Mouse (Mus musculus) adrenal gland, postnatal 14 days (tissue): Measurements from ENCODE around the gene Bin2. TPM values are rescaled to one million over a fixed set of nuclear protein-coding genes. Genes with fewer than 3 reads are reported as not detected.
A peak's percentile ranks its signal among the peaks of the same experiment; 100 is the strongest.

Experiments
- DNase-seq: peaks from one replicate; pipeline ENCODE4 v3.0.0; 2021; ENCODE audit warnings: mixed read lengths
- microRNA-seq, 2 experiments: library from miRNA; unstranded; fragments of <30 nt; microRNA quantifications; one replicate each; pipeline ENCODE4 v1.2.0; 2021
- total RNA-seq: library from RNA; stranded (reverse); gene quantifications from 2 replicates; pipeline ENCODE4 v1.2.3, GENCODE M21; 2021

Gene Bin2
- total RNA-seq, 1 experiment from 2014 or later, result 3.6 TPM

DNA sequence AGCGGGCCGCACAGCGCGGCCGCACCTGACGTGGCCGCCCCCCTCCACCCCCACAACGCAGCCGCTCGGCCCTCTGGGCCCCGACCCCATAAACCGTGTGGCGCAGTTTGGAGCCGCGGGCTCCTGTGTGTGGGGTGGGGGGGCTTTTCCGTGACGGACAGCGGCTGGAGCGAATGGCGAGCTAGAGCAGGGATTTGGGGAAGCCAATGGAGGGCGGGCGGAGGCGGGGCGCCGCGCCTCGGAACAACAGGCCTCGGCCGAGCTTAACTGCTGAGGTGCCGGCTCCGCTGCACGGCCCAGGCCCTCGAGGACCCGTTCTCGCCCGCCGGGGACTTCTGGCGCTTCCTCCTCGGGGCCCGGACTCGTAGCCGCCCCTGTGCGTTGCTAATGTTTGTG is 53.5 kb downstream of the Bin2 start:
- DNase-seq, result peak; percentile 97

DNA sequence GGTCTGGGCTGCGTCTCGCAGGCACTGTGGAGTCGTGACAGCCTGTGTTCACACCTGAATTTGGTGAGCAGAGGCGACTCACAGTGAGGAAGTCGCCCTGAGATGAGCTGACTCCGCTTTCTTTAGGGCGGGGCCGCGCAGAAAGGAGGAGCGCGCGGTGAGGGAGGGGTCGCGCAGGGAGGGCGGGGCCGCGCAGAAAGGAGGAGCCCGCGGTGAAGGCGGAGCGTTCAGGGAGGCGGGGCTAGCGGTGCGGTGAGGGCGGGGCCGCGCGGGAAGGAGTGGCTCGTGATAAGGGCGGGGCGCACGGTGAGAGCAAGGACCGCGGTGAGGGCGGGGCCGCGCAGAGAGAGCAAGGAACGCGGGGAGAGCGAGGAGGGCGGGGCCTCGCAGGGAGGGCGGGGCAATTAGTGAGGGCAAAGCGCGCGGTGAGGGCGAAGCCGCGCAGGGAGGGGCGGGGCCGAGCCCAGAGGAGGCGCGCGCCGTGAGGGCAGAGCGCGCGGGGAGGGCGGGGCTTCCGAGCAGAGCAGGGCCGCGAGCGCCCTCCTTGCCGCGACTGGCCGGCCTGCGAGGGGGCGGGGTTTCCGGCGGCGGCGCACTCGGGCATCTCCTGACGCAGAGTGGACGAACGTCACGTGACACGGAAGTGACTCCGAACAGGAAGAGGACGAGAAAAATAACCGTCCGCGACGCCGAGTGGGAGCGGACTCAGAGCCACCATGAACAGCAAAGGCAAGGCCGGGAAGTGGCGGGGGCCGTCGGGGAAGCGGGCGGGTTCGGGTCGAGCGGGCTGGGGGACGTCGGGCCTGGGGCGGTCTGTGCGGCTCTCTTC is 54.1 kb downstream of the Bin2 start, which contains the start of gene Dazap2:
Dazap2 (plus strand) TSS at position 354 of the 829 bp plus-strand sequence.
- DNase-seq, result peak; percentile 100

DNA sequence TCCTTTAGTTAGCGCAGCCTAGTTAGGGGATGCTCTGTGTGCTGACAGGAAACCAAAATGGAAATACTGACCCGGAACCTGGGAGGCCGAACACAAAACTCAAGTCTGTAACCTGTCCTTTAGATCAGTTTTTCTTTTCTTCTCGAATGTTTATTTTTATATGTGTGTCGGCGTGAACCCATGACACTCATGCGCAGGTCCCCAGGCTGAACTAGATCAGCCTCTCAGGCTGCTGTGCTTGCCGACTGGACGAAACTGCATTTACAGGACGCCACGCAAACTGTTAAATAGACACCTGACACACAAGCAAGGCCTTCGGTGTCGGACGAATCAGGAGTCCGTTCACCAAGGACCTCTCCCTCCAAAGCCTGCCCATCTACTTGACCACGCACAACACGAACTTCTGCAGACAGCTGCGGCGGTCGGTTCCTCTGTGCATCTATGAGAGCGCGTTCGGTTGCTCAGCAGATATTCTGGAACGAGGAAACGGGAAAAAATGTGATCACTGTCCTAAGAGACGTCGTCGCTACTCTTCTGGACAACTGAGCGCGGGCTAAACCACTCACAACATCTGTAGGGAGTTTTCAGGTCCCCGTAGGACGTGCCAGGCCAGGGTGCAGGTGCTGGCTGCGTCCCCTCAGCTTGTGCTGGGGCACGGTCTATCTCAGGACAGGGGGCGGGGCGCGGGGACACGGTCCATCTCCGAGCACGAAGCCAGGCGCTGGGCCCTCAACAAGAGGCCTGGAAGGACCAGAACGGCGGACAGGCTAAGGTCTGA is 54.9 kb downstream of the Bin2 start:
- DNase-seq, result peak; percentile 60

DNA sequence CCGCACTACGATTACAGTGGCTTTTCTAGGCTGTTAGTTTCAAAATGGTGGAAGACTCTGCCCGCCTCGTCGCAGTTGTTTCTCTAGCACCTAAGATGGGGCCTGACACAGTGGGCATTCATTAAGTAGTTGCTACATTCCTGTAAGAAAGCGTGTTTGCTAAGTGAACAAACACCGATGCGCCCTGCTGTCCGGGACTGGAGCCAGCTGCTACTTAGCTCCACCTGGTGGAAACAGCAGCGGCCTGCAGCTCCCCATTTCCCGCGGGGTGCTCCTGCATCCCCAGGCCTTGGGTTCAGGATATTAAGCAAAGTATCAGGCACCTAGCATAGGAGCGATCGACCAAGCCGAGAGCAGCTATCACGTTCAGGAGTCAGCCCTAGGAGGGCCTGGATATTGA is 55.8 kb downstream of the Bin2 start:
- peak; percentile 86 for DNase-seq

DNA sequence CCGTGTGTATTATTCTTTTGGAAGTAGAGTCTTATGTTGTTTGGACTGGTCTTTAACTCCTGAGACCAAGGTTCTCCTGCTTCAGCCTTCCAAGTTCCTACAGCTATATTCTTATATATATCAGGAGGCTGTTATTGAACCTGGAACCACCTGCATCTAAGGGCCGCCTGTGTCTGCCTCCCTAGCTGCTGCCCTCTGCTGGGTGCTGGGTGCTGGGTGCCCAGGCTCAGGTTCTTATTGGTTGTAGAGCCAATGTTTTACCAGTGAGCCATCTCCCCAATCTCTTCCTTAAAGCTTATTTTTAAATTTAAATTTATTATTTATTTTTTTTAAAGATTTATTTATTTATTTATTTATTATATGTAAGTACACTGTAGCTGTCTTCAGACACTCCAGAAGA is 56.9 kb downstream of the Bin2 start:
- DNase-seq, result peak; percentile 59

DNA sequence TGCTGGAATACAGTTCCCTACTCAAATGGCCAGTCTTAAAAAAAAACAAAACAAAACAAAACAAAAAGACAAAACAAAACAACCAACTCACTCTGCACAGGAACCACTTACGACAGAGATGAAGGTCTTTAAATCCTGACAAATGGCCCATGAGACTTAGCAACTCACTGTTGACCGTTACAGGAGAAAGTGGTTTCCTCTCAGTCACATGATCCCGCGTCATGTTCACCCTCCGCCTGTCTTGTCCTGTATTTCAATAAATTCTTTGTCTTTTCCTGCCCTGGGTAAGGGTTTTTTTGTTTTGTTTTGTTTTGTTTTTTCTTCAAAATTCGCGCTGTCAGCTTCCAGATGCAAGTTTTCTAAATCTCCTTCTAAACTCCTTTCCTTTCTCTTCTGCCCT is 57.4 kb downstream of the Bin2 start:
- DNase-seq, result no peak

DNA sequence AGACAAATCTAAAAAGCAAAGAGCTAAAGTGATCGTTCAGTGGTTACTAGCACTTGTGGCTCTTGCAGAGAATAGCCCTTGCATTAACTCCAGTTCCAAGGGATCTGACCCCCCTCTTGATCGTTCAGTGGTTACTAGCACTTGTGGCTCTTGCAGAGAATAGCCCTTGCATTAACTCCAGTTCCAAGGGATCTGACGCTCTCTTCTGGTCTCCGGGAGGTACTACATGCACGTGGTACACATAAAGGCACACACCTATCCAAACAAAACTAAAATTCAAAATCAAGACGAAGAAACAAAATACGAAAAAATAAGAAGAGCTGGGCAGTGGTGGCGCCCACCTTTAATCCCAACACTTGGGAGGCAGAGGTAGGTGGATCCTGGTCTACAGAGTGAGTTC is 62.7 kb downstream of the Bin2 start:
- DNase-seq, result peak; percentile 52

DNA sequence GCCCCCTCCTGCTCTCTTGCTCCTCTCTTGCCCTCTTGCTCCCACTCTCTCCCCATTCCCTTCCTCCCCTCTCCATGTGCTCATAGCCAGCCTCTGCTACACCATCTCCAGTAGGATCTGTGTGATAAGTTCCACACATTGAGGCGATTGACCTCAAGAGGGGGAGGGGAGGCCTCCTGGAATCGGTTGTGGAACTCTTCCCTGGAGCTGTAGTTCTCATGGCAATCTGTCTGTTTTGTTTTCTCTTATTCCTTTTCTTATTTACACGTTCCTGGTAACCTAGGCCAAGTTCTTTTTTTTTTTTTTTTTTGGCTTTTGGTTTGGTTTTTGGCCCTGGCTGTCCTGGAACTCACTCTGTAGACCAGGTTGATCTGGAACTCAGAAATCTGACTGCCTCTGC is 67.7 kb downstream of the Bin2 start:
- no peak for DNase-seq

DNA sequence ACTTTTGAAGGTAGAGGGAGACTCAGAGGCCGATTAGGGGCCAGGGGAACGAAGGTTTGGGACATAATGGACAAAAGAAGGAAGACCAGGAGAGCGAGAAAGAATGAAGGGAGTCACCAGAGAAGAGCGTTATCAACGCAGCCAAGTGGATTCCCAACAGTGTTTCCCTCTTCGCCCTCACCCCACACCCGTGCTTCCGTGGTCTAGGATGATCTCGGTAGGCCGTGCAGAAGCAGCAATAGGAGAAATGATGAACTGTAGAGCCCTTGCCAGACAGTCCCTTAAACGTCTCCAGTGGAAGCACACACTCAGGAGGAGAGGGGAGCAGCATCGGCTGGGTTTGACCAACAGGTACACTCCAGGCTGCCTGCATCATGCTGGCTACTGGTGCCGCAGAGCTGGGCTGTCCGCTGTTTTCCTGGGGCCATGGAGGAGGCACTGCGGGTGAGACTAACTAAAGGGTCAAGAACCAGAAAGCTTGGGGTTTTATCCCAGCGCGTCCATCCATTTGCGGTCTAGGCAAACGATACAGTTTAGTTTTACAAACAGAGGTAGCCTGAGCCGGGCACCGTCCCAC is 68.6 kb downstream of the Bin2 start:
- DNase-seq, result no peak

DNA sequence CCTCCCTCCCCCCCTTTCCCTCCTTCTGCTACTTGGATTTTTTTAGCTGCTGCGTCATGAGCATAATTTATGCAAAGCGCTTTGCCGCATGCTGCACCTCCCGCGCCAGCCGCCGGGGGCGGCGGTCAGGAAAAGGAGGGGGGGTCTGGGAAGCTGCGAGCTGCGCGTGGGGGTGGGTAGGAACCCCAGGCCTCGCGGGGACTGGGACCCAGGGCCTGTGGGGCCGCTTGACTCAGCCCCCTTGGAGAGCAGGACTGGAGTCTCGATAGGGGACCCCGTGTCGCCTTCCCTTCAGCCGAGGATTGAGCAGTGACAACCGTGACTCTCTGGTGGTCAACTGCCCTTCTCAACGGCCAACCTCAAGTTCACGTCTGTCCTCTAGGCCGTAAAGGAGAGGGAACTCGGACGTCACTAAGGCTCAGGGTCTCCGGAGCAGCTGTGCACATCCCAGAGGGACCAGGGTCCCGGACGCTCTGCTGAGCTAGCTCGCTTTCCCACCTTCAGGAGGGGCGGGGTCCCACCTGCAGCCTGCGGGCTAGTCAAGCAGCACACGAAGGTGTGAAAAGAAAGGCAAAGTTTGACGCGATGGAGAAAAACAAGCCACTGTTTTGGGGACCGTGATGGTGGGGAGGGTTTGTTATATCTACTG is 69.2 kb downstream of the Bin2 start:
- peak; percentile 91 for DNase-seq

DNA sequence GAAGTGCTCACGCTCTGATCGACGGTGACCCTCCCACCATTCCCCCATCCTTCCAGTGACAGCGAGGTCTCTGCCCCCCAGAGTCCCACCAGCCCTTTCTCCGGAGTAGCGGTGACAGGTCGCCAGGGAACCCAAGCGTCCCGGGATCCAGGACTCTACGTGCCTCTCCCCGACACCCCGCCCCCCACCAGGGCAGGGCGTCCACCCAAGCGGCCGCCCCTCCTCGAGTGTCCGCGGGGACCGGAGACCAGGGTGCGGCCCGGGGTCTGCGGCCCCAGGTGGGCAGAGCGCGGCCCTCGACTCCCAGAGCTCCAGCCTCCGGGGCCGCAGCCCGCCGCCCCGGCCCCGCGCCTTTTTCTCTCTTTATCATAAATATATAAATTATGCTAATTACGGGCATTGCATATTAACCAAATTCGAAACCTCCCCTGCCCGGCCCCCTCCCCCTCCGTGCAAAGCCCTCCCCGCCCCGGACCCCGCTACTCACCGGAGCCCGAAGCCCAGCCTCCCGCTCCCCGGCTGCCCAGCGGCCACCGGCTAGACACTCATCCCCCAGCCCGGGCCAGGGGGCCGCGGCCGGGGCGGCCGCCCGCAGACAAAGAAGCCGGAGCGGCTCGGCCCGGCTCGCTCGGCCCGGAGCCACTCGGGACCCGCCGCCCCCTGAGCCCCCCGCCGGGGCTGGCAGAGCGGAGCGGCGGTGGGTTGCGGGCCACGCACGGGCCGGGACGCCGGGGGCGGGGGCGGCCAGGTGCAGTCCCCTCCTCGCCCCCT is 69.9 kb downstream of the Bin2 start, which contains the start of gene Pou6f1:
Pou6f1 (minus strand) TSS at position 709 of the 771 bp plus-strand sequence.
- DNase-seq, result peak; percentile 78

DNA sequence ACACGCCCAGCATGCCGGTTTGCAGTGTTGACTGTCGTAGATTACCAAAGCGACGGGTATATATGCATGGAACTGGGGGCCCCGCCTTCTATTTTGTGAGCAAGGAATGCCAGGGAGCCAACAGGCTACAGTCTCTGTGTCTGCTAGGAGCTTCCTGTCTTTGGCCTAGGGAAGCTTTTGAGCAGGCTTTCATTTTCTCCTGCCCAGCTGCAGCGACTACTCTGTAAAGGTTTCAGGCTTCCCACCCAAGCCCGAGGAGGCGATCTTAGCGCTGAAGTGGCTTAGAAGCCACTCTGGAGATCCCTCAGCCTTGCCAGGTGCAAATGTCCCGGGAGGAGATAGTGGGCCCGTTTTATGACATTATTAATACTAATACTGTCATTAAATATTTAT is 70.5 kb downstream of the Bin2 start:
- DNase-seq, result peak; percentile 71

DNA sequence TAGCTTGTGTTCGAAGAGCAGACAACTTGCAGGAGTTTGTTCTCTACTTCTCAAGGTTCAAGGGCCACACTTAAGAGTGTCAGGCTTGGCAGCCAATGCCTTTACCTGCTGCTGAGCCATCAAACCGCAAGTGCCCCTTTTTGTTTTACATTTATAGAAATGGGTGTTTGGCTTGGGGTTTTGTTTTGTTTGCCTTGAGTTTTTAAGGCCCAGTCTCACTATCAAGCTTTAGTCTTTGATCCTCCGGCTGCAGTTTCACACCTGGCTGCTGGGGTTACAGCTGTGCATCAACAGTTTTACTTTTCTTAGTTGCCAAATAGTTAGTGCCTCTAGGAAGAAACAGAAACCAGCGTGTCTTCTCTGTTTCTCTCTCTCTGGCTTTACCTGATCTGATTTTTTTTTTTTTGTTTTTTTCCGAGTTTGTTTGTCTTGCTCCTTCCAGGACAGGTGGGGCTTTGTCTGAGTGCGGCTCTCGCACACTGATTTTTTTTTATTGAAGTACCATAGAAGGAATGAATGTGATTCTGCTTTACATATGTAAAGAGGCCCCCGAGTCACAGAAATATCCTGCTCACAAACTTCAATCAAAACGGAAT is 71.0 kb downstream of the Bin2 start:
- DNase-seq, result no peak

DNA sequence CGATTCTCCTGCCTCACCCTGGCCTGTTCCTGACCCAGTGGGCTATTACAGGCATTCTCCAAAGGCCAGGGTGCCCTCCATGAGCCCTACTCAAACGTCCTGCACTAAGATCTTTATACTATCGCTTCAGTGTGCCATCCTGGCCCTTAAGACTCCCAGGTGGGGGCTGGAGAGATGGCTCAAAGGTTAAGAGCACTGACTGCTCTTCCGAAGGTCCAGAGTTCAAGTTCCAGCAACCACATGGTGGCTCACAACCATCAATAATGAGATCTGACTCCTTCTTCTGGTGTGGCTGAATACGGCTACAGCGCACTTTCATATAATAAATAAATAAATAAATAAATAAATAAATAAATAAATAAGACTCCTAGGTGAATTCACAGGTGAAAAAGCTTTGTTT is 76.5 kb downstream of the Bin2 start:
- DNase-seq, result no peak

Small RNA genes within 50 kb of the gene (microRNA-seq; reads per million reads assigned to microRNA genes)
- gene Mir6961, result 0 to 0.38 reads per million in 2 experiments

Other genes with a start within 250 kb of the Bin2 start
- 0.19 TPM in 2 replicates for gene Gm5475, start 247.4 kb downstream of the Bin2 start, total RNA-seq
- gene Slc11a2, start 244.5 kb downstream of the Bin2 start, total RNA-seq, result 95.8 and 102 TPM in 2 replicates
- 287 and 307 TPM in 2 replicates for gene Letmd1, start 200.5 kb downstream of the Bin2 start, total RNA-seq
- gene Csrnp2, start 174.1 kb downstream of the Bin2 start, total RNA-seq, result 5.8 and 6.1 TPM in 2 replicates
- 19.9 and 25.0 TPM in 2 replicates for gene Tfcp2, start 117.5 kb downstream of the Bin2 start, total RNA-seq
- gene Pou6f1, start 69.6 kb downstream of the Bin2 start, total RNA-seq, result 17.2 and 17.8 TPM in 2 replicates
- gene Dazap2, start 54.2 kb downstream of the Bin2 start, total RNA-seq, result 208 and 209 TPM in 2 replicates
- 45.7 and 50.1 TPM in 2 replicates for gene Smagp, start 32.6 kb downstream of the Bin2 start, total RNA-seq
- gene Cela1, start 18.4 kb upstream of the Bin2 start, total RNA-seq, result 26.1 and 32.9 TPM in 2 replicates
- 8.1 and 11.9 TPM in 2 replicates for gene Galnt6, start 59.8 kb upstream of the Bin2 start, total RNA-seq
- gene Slc4a8, start 92.2 kb upstream of the Bin2 start, total RNA-seq, result 10.4 and 14.6 TPM in 2 replicates
- 4.2 and 4.7 TPM in 2 replicates for gene Scn8a, start 200.3 kb upstream of the Bin2 start, total RNA-seq